Mouse (Mus musculus) spleen, embryonic (tissue): ENCODE results near the gene Srebf2.

Experiments
- CTCF ChIA-PET: fragments of 350-600 bp; sonication (Branson Sonifier 250); formaldehyde crosslinking; loops from one replicate; lab custom pipeline; 2022; lab: Charles Lee

The Srebf2 gene

GRCm38 (mm10) chr15:82252097-82252496 is 105.1 kb downstream of the Srebf2 start, which contains the start of gene 1500009C09Rik:
1500009C09Rik (plus strand) TSS chr15:82252397.
- CTCF ChIA-PET, result interaction anchor here (0.6 to 1.1 kb wide), 3 partner anchors 13 to 86 kb away, joined by 3 to 13 read pairs (median 3); no protein-coding TSS in a partner anchor
